8 mouse cellular contexts compared by ENCODE assay signal in the genomic region with DNA sequence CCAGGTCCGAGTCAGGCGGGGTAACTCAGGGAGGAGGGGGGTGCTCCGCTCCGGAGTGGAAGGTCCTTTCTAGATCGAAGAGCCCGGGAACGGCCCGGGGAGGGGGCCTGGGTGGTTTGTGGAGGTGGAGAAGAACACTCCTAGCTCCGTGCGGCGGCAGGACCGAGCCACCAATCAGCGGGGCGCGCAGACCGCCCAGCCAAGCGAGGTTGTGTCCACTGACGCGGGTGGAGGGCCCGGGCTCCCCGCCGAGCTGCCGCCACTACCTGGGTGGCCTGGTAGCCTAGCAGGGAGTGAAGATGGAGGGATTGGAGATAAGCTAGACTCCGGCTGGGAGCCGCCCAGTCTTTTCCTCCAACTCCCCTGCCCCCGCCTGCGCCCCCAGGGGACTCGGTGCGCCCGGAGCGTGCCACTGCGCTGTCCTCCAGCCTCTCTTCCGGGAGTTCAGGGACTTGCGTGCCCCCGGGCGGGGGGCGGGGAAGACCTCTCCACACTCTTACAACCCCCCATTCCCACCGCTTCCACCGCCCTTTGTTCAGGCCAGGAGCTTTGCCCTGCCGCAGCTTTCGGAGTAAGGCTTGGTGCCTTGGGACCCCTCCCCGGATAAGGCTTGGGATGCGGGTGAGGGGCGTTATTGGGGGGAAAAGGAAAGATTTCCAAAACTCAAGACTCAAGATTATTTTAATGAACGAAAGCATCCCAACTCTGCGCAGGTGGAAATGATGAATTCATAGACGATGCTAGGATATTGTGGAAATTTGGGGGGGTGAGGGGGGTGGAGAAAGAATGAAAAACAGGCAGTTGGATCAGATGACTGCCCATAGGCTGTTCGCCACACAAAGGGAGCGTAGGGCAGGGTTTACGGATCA. TPM values are rescaled to one million over a fixed set of nuclear protein-coding genes. Genes with fewer than 3 reads are reported as not detected.
DNase-seq lines count a peak whose midpoint lies in the region; ATAC-seq lines count a peak whose summit lies in the region.

No protein-coding gene starts in this region.

- H3K9me3 ChIP-seq in kidney, embryonic 15.5 days (replicated peaks): no peaks in the 10 kb centered on the region
- H3K9me3 ChIP-seq in forebrain, embryonic 12.5 days: no peaks in the 10 kb centered on the region

- peak; percentile 33 for ATAC-seq in kidney, embryonic 15.5 days (replicated peaks; ENCODE audit: low FRiP score)
- ATAC-seq in forebrain, embryonic 12.5 days (ENCODE audit: low FRiP score): peak; percentile 73
- no peak for ATAC-seq in erythroblast, adult 5-6 weeks (replicated peaks; ENCODE audit: low FRiP score, poor library complexity, severe bottlenecking)

- DNase-seq in kidney, postnatal 14 days: no peak
- peak; percentile 81 for DNase-seq in brain, adult 2 months (ENCODE audit: low read depth, low spot score)
- DNase-seq in layer of hippocampus, postnatal 25 days (ENCODE audit: extremely low spot score in 1 of 2, low spot score in 1 of 2): peak; percentile 35 to 56
- DNase-seq in neural tube, embryonic 10.5 days (ENCODE audit: extremely low spot score, low spot score): peak; percentile 65
- no peak for DNase-seq in ovary, postnatal 10 days (ENCODE audit: low spot score)

- no peak overlapping the region for H3K27ac ChIP-seq in kidney, embryonic 15.5 days
- H3K27ac ChIP-seq in forebrain, embryonic 12.5 days: peak overlapping the region; percentile 82

- no peaks in the 10 kb centered on the region for H3K36me3 ChIP-seq in kidney, embryonic 15.5 days
- no peaks in the 10 kb centered on the region for H3K36me3 ChIP-seq in forebrain, embryonic 12.5 days (replicated peaks)

- H3K4me3 ChIP-seq in kidney, embryonic 15.5 days (replicated peaks): peak overlapping the region; percentile 44
- H3K4me3 ChIP-seq in forebrain, embryonic 12.5 days (replicated peaks): peak overlapping the region; percentile 63

- under 1% methylated on average over 46 of the region's 50 CpGs for WGBS in kidney, embryonic 15.5 days
- under 1% methylated on average over 44 of the region's 50 CpGs for WGBS in forebrain, embryonic 12.5 days

- H3K27me3 ChIP-seq in kidney, embryonic 15.5 days: peaks cover 87% of the 10 kb centered on the region
- H3K27me3 ChIP-seq in forebrain, embryonic 12.5 days: peaks cover 53% of the 10 kb centered on the region

- no peak overlapping the region for H3K9ac ChIP-seq in kidney, embryonic 15.5 days
- peak overlapping the region; percentile 61 for H3K9ac ChIP-seq in forebrain, embryonic 12.5 days

- peak overlapping the region; percentile 71 for H3K4me2 ChIP-seq in kidney, embryonic 15.5 days
- H3K4me2 ChIP-seq in forebrain, embryonic 12.5 days: peak overlapping the region; percentile 94

- H3K4me1 ChIP-seq in kidney, embryonic 15.5 days: peaks cover 34% of the 10 kb centered on the region
- H3K4me1 ChIP-seq in forebrain, embryonic 12.5 days: peaks cover 32% of the 10 kb centered on the region

RNA-seq across cellular contexts. Expression of gene Bdnf, which starts 3.0 kb away (rescaled TPM):
- polyA plus RNA-seq in kidney, embryonic 15.5 days (2015; fragmentation: Nextera tagmentation; extraction: Ambion mirVana): 0.81 and 1.1 TPM in 2 replicates
- polyA plus RNA-seq in forebrain, embryonic 12.5 days (2016; fragmentation: Nextera tagmentation; extraction: Ambion mirVana): 0.86 and 1.1 TPM in 2 replicates
- total RNA-seq in layer of hippocampus, postnatal 25 days (2021): 10 to 100 TPM; 29.1 to 35.6 TPM
- total RNA-seq in erythroblast, adult 5-6 weeks (2015; ENCODE audit: low replicate concordance): not detected in 2 replicates
- not detected in 2 replicates for total RNA-seq in erythroblast, adult 5-6 weeks (2017; ENCODE audit: low replicate concordance)

Comparison
In these comparisons a context has a peak if more than half of its experiments do, and no peak if none do; other contexts are left out.
1. DNase-seq: peak in brain, adult 2 months (single experiment), layer of hippocampus, postnatal 25 days (2 of 2) and neural tube, embryonic 10.5 days (single experiment); none in kidney, postnatal 14 days (single experiment) and ovary, postnatal 10 days (single experiment).
2. RNA of gene Bdnf, which starts 3.0 kb away (total RNA-seq): 29.1 to 35.6 TPM in layer of hippocampus, postnatal 25 days; not detected in erythroblast, adult 5-6 weeks; every median in the first group is over 10 times any median in the second.